Mouse (Mus musculus): ENCODE data around the gene Timm10b. TPM values are rescaled to one million over a fixed set of nuclear protein-coding genes. Genes with fewer than 3 reads are reported as not detected.
A peak's percentile ranks its signal among the peaks of the same experiment; 100 is the strongest.

The Timm10b gene
- total RNA-seq (2021), result 10 to 100 TPM; 67.5 to 79.0 TPM
- long read RNA-seq, experiment 1, transcript Timm10b-203 (3 exons, 3,273 nt), result major isoform, 23 of 43 reads
- long read RNA-seq, experiment 1, transcript Timm10b-201 (4 exons, 694 nt), result minor isoform, 7 of 43 reads
- long read RNA-seq, experiment 1, partial matches to known transcripts, result 0 of 43 reads
- long read RNA-seq, experiment 1, other reads (novel, unspliced or antisense), result 2 of 43 reads
- long read RNA-seq, experiment 2, transcript Timm10b-203 (3 exons, 3,273 nt), result major isoform, 22 of 31 reads
- long read RNA-seq, experiment 2, partial matches to known transcripts, result 1 of 31 reads
- long read RNA-seq, experiment 2, other reads (novel, unspliced or antisense), result 1 of 31 reads

DNA sequence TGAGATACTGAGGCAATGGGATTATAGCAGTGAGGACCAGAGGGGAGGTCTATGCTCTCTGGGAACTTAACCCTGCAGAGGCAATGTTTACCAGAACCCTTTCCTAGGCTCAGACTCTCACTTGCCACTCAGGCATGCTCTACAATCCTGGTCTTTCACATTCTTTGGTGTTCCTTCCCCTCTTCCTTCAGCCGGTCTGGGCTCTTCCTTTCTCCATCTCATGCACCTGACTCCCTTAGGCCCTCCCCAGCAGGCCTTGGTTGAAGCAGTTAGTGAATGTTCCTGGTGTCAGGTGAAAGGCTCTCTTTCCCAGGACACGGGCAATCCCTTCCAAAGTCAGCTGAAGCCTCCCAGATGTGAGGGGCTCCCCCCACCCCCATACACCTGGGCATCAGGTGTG is at the start of gene Timm10b:
Gene Timm10b (plus strand): TSS at position 301 of the 400 bp plus-strand sequence.
- no peak for DNase-seq

DNA sequence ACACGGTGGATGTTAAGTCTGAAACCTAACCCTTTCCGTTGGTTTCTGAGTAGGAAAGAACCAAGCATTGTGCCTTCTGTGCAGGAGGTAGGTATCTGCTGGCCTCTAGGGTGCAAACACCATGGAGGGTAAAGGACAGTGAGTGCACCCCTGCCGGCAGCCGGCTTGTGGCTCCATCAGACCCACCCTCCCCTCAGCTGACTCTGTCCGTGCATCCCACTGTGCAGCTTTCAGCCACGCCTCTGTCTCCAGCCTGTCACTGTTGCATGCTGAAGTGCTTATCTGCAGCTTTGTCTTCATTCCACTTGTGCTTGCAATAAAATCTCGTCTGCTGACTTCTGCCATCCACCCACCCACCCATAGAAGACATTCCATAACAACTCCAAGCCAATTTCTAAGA is 49.8 kb upstream of the Timm10b start:
- DNase-seq, result no peak

DNA sequence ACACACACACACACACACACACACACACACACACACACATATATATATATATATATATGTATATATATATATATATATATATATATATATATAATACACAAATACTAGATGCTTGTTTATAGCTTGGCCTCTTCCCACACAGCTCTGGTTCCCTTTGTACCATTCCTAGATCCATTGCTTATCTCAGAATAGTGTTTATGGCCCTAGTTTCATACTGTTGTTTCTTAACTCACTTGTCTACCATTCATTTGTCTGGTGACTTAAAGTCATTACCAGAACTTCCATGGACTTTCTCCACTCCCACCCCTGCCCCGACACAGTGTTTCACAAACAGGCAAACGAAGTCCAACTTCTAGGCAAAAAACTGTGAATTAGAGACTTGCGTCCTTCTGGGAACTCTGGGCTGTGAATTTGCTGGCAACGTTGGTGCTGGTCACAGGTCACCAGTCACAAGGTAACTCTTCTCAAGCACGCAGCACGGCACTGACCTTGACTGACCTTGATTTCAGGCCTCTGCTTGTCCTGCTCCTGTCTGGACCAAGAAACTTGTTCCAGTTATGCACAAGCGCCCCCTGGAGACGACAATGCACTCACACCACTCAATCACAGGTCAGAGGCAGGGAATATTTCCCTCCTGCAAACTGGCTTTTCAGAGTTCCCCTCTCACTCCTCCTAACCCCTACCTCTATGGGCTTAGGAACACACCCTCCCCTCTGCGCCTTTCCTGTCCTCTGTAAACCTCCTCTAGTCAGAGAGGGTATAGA is 36.8 kb upstream of the Timm10b start:
- peak; percentile 67 for DNase-seq

DNA sequence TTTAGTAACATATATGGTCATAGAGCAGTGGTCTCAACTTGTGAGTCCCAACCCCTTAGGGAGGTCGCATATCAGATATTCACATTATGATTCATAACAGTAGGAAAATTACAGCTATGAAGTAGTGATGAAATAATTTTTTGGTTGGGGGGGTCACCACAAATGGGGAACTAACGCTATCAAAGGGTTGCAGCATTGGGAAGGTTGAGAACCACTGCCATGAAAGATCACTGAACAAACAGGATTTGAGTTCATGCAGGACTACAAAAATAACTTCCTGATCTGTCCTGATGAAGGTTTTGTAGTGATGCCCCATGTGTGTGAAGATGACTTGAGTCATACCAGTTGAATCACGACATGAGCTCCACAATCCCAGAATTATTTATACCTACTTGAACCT is 31.4 kb upstream of the Timm10b start:
- no peak for DNase-seq

DNA sequence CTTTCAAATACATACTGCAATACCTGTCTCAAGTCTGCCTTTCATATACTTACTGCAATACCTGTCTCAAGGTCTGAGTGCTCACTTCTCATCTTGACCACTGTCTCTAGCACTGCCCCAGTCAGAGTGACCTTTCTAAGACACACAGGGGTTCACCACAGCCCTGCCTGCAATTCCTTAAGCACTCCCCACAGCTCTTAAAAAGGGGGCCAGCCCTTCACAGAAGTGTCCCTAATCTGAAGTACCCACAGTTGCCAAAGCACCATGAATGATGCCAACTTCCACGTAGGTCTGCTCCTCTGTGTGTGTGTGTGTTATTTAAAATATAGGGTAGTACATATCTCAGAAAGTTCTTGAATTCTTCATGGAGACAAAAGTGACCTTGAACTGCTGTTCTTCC is 28.1 kb upstream of the Timm10b start:
- no peak for DNase-seq

DNA sequence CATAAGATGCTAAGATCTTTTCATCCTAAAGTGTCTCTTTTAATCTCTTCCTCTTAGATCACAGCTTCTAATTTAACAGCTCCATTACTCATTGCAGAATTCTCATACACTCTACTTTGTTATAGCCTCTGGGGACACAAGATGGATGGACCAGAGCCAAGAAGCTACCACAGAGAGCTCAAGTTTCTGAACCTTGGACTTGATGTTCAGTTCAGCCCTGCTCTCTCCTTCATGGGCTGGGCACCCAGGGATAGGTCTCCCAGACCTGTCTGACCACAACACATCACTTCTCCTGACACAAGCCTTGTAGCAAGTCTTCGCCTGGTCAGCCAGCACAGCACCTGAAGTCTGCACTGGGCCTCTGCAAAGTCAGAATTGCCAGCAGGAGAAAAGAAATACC is 25.5 kb upstream of the Timm10b start:
- no peak for DNase-seq

DNA sequence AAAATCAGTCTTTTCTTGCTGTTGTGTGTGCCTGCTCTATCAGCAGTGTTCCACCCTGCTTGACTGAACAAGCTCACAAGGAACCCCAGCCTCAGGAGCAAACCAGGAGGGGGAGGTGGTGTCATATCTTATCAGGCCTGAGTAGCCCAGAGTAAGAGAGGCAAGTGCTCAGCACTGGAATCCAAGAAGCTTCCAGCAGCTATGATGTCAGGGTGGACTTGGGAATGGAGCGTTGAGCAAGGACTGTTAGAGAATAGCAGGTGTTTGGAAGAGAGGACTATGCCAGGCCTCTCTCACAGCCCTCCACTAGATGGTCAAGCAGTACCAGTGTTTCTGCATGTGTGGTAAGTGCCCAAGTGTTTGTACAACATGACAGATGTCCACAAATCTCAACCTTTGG is 24.1 kb upstream of the Timm10b start:
- no peak for DNase-seq

DNA sequence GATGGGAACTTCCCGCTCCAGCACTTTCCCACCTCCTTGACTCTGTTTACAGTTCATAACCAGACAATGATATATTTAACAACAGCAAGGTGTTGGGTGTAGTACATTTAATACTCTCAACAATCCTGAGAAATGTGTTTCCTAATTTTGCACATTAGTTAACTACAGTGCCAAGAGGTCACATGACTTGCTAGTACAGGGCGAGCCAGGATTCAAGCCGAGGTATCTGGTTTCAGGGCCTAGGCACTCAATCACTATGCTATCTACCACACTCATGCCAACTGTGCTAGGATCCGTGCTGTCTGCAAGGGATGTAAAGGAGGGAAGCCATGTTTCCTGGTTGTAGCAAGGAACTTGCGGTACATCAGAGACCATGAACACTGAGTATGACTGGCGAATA is 23.3 kb upstream of the Timm10b start:
- no peak for DNase-seq

DNA sequence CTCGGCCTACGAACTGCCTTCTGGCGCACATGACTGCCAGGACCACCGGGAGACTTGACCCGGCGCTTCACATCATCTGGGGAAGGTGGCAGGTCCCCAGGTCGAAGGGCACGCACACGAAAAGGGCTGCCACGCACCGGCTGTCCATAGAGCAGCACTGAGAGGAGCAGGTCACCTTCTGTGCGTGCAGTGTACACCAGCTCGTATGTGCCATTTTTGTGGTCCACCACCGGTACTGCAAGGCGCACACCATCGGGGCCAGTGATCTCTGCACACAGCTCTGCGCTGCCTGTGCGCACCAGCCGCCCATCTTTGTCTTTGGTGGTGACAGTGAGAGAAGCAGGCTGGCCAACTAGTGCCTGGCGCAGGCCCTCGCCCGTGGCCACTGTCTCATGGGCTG is 22.0 kb upstream of the Timm10b start:
- no peak for DNase-seq

DNA sequence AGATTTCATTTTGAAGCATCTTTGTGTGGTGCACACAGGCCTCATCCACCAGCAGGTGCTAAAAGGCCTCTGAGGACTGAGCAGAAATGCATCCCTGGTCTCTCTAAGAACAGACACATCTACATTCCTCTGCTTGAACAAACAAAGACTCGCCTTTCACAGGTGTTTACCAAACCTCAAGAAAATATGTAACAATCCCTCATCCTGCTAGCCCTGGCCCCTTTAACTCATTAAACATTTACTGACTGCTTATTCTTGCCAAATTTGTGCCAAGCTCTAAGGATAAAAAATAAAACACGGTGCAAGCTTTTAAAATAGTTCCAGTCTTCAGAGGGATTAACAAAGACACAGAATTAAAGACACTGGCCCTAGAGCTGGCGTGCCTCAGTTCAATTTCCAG is 20.2 kb upstream of the Timm10b start:
- no peak for DNase-seq

DNA sequence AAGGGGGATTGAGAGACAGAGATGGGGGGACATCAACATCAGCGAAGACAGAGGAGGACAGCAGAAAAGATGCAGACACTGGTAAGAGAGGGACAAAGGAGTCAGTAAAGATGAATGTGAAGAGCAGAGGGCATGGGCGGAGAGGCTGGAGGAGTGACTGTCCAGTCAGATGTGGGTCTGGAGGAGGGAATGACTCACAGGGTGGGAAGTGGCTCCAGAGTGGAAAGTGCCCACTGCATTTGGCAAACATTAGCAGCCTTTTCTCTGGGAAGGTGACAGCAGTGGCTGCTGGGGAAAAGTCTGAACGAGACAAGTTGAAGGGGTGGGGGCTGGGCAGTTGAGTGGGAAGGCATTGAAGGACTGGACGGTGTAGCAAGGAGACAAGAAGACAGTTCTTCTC is 18.8 kb upstream of the Timm10b start:
- DNase-seq, result no peak

DNA sequence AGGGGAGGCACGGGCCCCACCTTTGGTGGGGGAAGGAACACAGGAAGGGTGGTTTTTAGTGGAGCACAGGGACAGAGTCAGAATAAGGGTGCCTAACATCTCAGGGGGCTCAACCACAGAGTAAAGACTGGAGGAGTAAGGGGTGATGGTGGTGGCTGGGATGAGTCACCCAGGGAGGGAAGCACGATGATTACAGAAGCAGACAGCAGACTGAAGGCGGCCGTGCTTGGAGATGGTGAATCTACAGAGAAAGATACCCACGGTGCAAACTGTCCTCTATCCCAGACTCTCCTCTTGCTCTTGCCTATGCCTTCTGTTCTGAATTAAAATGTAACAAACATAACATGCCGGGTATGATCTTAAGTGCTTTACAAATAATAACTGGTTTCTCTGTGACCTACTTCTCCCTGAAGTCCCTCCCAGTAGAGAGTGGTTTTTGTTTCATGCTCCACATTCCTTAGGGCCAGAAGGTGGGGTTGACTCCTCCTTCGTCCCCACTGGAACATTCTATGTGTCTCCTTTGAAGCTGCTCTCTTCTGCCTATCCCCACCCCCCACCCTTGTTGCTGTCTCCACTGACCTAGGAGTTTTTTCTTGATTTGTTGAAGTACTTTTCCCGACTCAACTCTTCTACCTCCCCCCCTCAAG is 18.1 kb upstream of the Timm10b start:
- no peak for DNase-seq

DNA sequence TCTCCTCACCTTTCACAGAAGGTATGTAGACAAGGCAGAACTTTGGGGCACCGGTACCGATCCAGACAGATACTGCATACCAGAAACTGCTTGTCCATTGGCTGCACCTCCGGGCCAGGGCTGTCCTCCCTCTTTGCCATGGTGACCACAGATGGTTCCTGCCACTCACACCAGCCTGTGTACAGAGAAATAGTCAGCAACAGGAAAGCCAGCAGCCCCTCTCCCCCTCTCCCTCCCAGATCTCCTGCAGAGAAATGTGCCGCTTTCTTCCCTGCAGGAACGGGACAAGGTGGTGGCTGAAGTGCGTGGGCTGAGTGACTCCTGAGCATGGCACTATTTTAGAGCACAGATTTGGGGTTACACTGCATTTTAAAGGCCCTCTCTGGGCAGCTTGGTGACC is 14.5 kb upstream of the Timm10b start:
- no peak for DNase-seq

DNA sequence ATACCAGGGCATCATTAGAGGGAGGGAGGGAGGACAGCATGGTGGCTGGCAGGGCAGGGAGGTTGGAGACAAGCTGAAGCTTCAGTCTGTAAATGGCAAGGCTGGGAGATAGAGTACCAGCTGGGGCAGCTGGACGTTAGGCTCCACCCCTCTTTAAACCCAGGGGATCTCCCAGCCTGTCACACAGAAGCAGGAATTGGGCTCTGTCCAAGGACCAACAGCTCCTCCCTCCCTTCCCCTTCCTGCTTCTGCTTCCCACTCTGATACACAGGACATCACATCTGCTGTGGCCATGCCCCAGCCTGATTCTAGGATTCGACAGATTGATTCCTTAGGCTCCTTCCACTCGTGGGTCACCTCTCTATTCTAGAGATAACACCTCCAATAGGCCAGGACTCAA is 11.2 kb upstream of the Timm10b start:
- peak; percentile 49 for DNase-seq

DNA sequence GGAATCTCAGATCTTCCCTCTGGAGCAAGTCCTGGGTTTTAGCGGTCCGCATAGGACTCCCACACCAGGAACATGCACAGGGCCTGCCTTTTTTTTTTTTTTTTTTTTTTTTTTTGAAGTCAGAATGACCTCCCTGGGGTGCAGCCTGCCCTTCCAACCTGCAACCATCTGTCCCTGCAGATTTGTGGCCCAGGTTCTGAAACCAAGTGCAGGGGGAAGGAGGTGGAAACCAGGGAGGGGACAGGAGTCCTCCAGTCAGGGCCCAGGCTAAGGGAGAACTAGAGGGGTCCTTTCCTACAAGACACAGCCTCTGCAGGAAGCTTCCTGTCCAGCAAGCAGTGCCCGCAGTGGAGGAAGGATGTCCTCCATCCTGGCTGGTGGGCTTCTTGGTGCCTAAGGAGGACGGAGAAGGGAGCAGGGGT is 7.3 kb upstream of the Timm10b start:
- no peak for DNase-seq

DNA sequence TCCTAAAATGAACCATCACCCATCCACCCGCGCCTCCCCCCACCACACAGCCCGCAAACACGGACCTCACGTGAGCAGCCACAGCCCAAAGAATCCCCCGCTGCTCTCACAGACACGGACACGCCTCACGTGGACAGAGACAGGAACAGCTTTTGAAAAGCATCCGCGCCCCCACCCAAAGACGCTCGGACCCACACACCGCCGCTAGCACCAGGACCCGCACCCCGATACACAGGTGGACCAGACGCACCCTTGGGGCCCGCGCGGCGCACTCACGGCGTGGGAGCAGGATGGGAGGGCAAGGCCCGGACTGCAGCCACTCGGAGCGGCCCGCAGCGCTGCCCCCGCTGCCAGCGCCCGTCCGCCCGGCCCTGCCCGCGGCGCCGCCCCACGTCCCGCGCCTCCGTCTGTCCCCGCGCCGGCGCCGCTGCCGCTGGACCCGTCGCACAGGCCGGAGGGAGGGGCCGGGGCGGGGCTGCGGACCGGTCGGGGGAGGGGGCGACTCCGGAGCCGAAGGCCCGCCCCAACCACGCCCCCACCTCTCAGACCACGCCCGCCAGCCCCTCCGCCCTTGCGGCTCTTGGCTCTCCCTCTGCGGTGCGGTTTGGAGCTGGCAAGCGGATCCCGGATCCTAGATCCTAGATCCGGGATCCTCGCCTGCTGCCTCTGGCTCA is 6.6 kb upstream of the Timm10b start, which contains the start of gene Trim3:
Gene Trim3 (minus strand): TSS at position 445 of the 674 bp plus-strand sequence.
- peak; percentile 95 for DNase-seq

DNA sequence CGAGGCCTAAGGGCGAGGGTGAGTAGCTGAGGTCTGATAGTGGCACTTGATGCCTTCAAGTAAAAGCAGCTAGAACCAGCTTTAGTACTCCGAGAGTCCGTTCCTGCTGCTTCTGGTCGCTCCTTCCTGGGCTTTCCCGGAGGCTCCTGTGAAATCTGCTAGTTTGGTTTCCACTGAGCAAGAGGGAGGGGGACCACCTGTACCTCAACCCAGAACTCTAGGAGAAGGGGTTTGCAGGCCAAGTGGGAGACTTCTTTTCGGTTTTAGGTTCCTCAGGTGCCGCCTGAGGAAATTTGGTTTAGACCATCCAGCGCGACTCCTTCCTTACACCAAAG is 6.1 kb upstream of the Timm10b start:
- no peak for DNase-seq

DNA sequence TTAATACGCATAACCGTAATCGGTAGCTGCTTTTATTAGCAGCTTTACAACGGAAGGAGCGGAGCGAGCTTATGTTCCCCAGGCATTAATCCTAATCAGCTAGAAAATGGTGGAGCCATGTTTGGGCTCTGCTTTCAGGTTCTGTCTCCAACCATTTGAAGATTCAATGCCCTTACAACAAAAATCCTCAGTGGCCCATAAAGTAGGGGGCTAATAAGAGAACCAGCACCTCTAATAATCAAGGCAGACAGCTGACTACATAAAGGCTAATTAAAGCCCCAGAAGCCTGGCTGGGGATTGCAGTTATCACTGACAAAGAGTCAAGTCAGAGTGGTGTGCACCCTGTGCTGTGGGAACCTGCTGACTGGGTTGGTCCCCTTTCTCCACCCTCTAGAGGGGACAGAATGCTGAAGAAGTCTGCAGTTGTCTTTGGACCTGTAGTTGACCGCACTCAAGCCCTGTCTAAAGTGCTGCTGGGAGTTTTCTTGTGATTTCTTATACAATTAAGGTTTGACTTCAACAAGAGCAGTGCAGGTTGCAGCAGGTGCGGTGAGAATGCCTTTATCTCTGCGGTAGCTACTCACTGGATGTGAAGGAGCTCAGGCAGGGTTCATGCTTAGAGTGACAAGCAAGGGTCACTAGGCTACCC is 5.5 kb upstream of the Timm10b start:
- no peak for DNase-seq

DNA sequence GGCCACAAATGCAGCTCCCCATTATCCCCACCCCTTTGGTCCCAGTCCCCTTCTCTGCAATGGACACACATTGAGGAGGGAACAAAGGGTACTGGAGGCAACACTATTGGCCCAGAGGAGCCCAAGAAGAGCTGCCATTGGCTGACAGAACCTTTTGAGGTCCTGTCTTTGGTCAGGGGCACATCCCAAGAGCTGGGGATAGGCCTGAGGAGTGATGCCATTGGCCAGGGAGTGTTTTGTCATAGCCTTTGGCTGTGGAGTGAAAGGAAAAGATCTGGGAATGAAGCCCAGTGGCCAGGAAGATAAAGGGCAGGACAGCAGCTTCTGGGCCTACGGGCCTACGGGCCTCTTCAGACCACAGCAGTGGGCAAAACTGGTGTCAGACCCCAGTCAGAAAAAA is 4.1 kb upstream of the Timm10b start:
- DNase-seq, result no peak

DNA sequence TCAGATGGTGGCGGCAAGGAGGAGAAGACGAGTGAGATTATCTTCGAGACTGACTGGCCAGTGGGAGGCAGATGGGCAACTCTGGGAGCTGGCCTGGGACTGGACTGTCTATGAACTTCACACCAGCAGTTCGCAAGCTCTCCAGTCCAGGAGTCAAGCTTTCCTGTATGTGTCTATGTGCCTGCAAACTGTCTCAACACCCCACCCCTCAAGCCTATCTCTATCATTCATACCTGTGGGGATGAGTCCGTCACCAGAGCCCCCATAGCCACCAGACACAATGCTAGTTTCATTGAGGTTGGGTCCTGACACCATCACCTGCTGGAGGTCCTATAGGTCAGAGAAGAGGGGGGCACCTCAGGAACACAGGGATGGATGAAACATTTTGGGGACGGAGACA is 1.1 kb upstream of the Timm10b start:
- DNase-seq, result no peak

DNA sequence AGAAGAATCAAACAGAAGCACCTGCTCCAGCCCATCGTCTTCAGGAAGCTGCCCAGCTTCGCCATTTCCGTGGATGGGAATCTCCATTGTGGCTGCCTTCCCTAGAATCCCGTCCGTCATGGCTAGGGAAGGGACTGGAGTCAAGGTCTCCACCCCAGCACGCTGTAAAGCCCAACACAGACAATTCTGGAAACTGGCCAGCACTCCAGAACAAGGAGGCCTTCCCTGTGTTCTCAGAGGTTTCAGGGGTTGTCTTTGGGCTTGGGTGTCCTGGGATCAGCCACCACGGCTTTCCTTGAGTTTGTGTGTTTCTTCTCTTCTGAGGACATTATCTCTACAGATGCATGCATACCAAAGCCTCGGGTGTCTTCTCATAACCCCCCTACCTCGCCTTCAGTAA is 552 bp upstream of the Timm10b start:
- DNase-seq, result peak; percentile 45

DNA sequence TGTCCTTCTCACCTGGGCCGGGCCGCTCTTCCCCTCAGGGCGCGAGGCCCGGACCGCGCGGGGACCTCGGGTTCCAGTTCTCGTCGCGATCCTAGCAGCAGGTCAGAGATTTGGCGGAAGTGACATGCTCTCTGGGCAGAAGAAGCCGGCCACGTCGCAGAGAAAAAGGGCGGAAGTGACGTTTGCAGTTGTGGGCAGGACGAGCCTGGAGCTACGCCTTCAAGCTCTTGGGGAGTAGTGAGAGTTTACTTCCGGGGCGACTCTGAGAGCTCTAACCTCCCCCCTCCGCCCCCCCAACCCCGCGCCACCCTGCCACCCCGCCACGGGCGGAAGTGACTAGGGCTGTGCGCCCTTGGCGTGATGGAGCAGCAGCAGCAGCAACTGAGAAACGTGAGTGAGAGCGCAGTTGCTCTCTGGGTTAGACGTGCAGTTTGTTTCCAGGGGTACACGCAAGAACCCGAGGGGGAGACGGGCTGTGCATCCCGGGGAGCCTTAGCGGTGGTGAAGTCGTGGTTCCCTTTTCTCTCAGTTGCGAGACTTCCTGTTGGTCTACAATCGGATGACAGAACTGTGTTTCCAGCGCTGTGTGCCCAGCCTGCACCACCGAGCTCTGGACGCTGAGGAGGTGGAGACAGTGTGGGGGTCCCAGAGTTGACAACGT is 507 bp downstream of the Timm10b start, which contains the start of the genes Arfip2 and Gm45799:
Gene Arfip2 (minus strand): TSS at position 184 of the 661 bp plus-strand sequence.
Gene Gm45799 (plus strand): TSS at position 320 of the 661 bp plus-strand sequence.
- DNase-seq, result peak; percentile 93
